Mouse (Mus musculus): ENCODE measurements at regions not wholly inside any gene's neighbourhood (a gene's known extent, or its start where the extent isn't known, plus 50 kb on each side); places are given as distances from the start of the nearest gene placed in this dataset.
A peak's percentile ranks its signal among the peaks of the same experiment; 100 is the strongest.

DNA sequence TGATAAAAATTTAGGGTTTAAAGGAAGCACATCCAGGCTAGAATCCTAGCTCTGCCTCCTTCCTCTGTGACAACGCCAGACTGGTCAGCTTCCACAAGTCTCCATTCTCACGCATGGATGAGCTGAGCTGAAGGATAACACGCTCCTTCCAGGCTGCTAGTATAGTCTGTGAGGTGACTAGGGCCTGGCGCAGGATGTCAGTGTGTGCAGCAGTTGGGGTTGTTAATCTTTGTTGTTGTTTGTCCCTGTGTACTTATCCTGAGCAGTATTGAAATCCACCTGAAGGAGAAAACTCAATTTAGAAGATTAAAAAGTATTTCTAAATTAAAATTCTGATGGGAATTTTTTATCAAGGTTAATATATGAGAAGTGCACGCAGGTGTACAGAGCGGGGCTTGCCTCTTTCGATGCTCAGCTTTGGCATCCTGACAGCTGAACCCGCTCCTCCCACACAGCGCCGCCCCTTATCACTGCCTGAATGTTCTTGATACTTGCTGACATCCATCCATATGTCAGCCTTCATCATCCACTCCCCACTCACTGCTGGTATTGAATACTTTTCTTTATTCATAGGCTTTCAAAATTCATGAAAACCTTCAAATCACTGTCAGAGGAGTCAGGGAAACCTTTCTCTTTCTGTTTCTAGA lies 130.7 kb upstream of the Bank1 start:
- 78% methylated on average over 10 of the region's 10 CpGs for WGBS
- H3K27me3 ChIP-seq (ENCODE audit: control insufficient read depth, insufficient read depth, low read length) = no peaks in the 10 kb centered on the region
- no peaks in the 10 kb centered on the region for H3K9me3 ChIP-seq (replicated peaks; ENCODE audit: control insufficient read depth, low read length)
- H3K4me2 ChIP-seq (ENCODE audit: low read depth, low read length) = no peak overlapping the region
- ATAC-seq (replicated peaks; ENCODE audit: insufficient number of reproducible peaks, low FRiP score, low TSS enrichment, low read depth) (0 out of 2 replicates have a peak, but pooled peaks have one; percentile 29), DNase-seq (ENCODE audit: low spot score) (no peak)
- no peaks in the 10 kb centered on the region for H3K36me3 ChIP-seq (replicated peaks; ENCODE audit: control insufficient read depth, insufficient read depth, low read depth, low read length)
- H3K9ac ChIP-seq (replicated peaks; ENCODE audit: low read length) = no peak overlapping the region
- H3K4me3 ChIP-seq (ENCODE audit: low read depth, low read length) = no peak overlapping the region
- H3K27ac ChIP-seq (replicated peaks; ENCODE audit: low read depth, low read length) = no peak overlapping the region
- H3K4me1 ChIP-seq (ENCODE audit: control insufficient read depth, insufficient read depth, low read length) = no peaks in the 10 kb centered on the region

DNA sequence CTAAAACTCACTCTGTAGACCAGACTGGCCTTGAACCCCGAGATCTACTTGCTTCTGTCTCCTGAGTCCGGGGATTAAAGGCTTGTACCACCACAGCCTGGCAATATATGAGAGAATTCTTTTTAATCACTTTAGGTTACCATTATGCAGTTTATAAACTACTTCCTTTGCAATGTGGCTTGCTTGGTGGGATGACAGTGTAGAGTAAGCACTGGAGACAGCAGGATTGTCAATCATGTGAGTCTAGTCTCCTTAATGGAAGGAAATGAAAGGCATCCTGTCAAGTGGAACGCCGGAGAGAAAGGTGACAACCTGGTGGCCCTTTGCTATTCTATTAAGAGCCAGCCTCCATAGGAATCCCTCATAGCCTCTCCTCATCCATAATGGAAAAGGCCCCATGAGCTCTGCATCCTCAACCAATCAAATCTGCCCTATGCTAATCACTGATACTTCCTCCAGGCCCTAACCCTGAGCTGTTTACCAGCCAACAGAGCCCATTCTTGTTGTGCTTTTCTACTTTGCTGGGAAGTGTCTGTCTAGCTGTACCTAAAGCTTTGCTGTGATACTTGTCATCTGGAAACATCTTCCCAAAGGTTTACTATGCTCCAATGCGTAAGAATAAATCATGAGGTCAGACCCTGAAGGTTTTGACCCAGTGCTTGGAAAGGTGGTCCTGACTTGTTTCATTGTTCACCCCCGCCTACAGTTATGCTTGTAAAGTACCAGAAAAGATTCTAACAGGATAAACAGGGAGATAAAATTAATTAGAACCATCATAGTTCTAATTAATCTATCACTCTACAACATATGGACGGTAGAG lies 130.0 kb upstream of the Bank1 start:
- H3K27ac ChIP-seq (replicated peaks; ENCODE audit: low read depth, low read length) = no peak overlapping the region
- no peak overlapping the region for H3K4me2 ChIP-seq (ENCODE audit: low read depth, low read length)
- WGBS = 71% methylated on average over 7 of the region's 7 CpGs
- no peaks in the 10 kb centered on the region for H3K36me3 ChIP-seq (replicated peaks; ENCODE audit: control insufficient read depth, insufficient read depth, low read depth, low read length)
- H3K9me3 ChIP-seq (replicated peaks; ENCODE audit: control insufficient read depth, low read length) = no peaks in the 10 kb centered on the region
- no peaks in the 10 kb centered on the region for H3K4me1 ChIP-seq (ENCODE audit: control insufficient read depth, insufficient read depth, low read length)
- no peak overlapping the region for H3K9ac ChIP-seq (replicated peaks; ENCODE audit: low read length)
- ATAC-seq (replicated peaks; ENCODE audit: insufficient number of reproducible peaks, low FRiP score, low TSS enrichment, low read depth) (0 out of 2 replicates have a peak, but pooled peaks have one; percentile 39), DNase-seq (ENCODE audit: low spot score) (no peak)
- no peak overlapping the region for H3K4me3 ChIP-seq (ENCODE audit: low read depth, low read length)
- H3K27me3 ChIP-seq (ENCODE audit: control insufficient read depth, insufficient read depth, low read length) = no peaks in the 10 kb centered on the region

DNA sequence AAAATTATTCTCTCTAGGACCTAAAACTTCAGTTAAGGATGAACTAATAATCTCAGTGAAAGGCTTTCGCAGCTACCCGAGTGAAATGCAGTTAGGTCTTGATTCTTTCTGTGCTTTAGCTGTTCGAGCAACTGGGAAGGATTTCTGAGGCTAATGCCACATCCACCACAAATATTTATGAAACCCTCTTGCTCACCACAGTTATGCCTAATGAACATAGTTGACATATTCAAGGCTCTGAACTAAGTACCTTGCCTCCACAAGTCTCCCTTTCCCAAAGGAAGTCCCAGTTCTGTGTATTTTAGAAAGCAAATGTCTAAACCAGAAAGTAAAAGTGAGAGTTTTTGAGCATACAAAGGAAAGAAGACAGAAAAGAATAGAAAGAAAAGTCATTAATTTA lies 129.1 kb upstream of the Bank1 start:
- no peak overlapping the region for H3K27ac ChIP-seq (replicated peaks; ENCODE audit: low read depth, low read length)
- H3K36me3 ChIP-seq (replicated peaks; ENCODE audit: control insufficient read depth, insufficient read depth, low read depth, low read length) = no peaks in the 10 kb centered on the region
- DNase-seq (ENCODE audit: low spot score) (no peak), ATAC-seq (replicated peaks; ENCODE audit: insufficient number of reproducible peaks, low FRiP score, low TSS enrichment, low read depth) (no peak)
- H3K9ac ChIP-seq (replicated peaks; ENCODE audit: low read length) = no peak overlapping the region
- no peaks in the 10 kb centered on the region for H3K27me3 ChIP-seq (ENCODE audit: control insufficient read depth, insufficient read depth, low read length)
- H3K4me2 ChIP-seq (ENCODE audit: low read depth, low read length) = no peak overlapping the region
- H3K9me3 ChIP-seq (replicated peaks; ENCODE audit: control insufficient read depth, low read length) = no peaks in the 10 kb centered on the region
- H3K4me1 ChIP-seq (ENCODE audit: control insufficient read depth, insufficient read depth, low read length) = no peaks in the 10 kb centered on the region
- H3K4me3 ChIP-seq (ENCODE audit: low read depth, low read length) = no peak overlapping the region
- WGBS = 95% methylated on average over 3 of the region's 3 CpGs

DNA sequence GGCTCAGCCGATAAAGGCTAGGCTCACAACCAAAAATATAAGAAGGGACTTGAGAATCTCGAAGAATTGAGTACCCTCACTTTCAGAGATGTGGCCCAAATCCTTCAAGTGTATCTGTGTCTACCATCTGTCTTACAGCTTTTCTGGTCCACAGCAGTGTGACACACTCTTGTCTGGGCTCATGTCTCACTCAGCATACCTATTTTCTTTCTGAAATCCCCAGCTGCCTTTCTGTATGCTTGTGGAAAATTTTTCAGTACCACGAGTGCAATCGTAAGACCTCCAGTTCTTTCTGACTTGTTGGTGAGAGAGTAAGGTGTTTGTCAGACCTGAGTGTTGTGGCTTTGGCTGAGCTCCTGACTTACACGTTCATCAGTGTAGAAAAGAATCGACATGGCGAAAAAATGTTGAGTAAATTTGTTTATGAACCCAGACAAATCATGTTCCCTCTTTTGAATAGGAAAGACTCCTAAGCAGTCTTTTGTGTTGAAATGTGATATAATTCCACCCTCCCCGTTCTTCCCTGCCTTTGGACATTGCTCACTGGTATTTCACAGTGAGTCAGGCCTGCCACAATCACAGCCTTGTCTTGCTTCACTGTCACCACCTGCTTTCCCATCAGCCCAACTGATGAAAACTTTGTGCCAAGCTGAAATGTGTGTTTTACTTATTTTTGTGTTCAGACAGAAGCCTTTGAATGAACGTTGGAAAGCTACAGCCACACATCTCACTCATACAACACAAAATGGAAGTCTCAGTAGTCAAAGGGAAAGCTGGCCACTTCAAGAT lies 125.3 kb upstream of the Bank1 start:
- 83% methylated on average over 9 of the region's 9 CpGs for WGBS
- H3K4me2 ChIP-seq (ENCODE audit: low read depth, low read length) = no peak overlapping the region
- H3K27ac ChIP-seq (replicated peaks; ENCODE audit: low read depth, low read length) = no peak overlapping the region
- H3K4me3 ChIP-seq (ENCODE audit: low read depth, low read length) = no peak overlapping the region
- no peak for DNase-seq (ENCODE audit: low spot score)
- H3K27me3 ChIP-seq (ENCODE audit: control insufficient read depth, insufficient read depth, low read length) = no peaks in the 10 kb centered on the region
- no peaks in the 10 kb centered on the region for H3K4me1 ChIP-seq (ENCODE audit: control insufficient read depth, insufficient read depth, low read length)
- H3K9me3 ChIP-seq (replicated peaks; ENCODE audit: control insufficient read depth, low read length) = no peaks in the 10 kb centered on the region
- no peaks in the 10 kb centered on the region for H3K36me3 ChIP-seq (replicated peaks; ENCODE audit: control insufficient read depth, insufficient read depth, low read depth, low read length)
- no peak for ATAC-seq (replicated peaks; ENCODE audit: insufficient number of reproducible peaks, low FRiP score, low TSS enrichment, low read depth)
- no peak overlapping the region for H3K9ac ChIP-seq (replicated peaks; ENCODE audit: low read length)

DNA sequence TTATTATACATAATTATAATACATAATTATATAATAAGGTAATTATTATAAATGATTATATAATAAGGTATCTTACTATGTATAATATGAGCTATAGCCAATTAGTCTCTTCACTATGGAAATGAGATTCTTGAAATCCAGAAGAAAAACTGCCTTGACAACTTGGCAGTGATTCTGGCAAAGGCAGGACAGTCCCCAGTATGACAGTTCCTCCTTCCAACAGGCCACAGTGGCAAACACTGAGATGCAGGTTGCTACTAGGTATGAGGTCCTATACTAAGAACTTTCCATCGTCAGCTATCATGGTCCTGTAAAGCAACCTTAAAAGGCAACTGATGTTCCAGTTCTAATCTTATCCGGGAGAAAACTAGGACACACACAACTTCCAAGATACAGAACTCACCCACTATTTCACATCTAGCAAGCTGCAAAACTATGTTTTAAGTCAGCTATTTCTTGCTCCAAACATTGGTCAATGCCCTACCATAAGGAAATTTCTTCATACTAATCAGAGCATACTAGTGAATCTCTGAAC lies 124.6 kb upstream of the Bank1 start:
- ATAC-seq (replicated peaks; ENCODE audit: insufficient number of reproducible peaks, low FRiP score, low TSS enrichment, low read depth) = no peak
- H3K4me3 ChIP-seq (ENCODE audit: low read depth, low read length) = no peak overlapping the region
- H3K27ac ChIP-seq (replicated peaks; ENCODE audit: low read depth, low read length) = no peak overlapping the region
- no peaks in the 10 kb centered on the region for H3K36me3 ChIP-seq (replicated peaks; ENCODE audit: control insufficient read depth, insufficient read depth, low read depth, low read length)
- H3K4me2 ChIP-seq (ENCODE audit: low read depth, low read length) = no peak overlapping the region
- H3K9ac ChIP-seq (replicated peaks; ENCODE audit: low read length) = no peak overlapping the region
- 93% methylated on average over 2 of the region's 2 CpGs for WGBS
- no peak for DNase-seq (ENCODE audit: low spot score)
- H3K4me1 ChIP-seq (ENCODE audit: control insufficient read depth, insufficient read depth, low read length) = no peaks in the 10 kb centered on the region
- H3K9me3 ChIP-seq (replicated peaks; ENCODE audit: control insufficient read depth, low read length) = no peaks in the 10 kb centered on the region
- H3K27me3 ChIP-seq (ENCODE audit: control insufficient read depth, insufficient read depth, low read length) = no peaks in the 10 kb centered on the region

DNA sequence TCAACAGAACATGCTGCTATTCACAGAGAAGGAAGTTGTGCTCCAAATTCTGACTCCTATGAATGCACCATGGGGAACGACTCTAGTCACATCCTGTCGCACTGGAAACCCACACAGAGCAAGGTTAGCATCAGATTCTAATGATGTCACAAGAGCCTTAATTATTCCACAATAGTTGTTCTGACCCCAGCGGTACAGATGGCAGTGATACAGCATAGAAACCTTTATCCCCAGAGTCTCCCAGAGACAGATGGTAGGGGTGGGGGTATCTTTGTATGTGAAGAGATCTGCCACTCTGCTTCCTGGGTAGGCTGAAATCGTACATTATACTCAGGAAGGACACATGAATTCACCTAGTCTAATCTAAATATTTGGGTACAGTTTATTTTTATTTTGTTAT lies 123.5 kb upstream of the Bank1 start:
- no peaks in the 10 kb centered on the region for H3K27me3 ChIP-seq (ENCODE audit: control insufficient read depth, insufficient read depth, low read length)
- H3K4me3 ChIP-seq (ENCODE audit: low read depth, low read length) = no peak overlapping the region
- no peaks in the 10 kb centered on the region for H3K9me3 ChIP-seq (replicated peaks; ENCODE audit: control insufficient read depth, low read length)
- WGBS = 66% methylated on average over 4 of the region's 4 CpGs
- H3K4me1 ChIP-seq (ENCODE audit: control insufficient read depth, insufficient read depth, low read length) = no peaks in the 10 kb centered on the region
- ATAC-seq (replicated peaks; ENCODE audit: insufficient number of reproducible peaks, low FRiP score, low TSS enrichment, low read depth) (0 out of 2 replicates have a peak, but pooled peaks have one; percentile 59), DNase-seq (ENCODE audit: low spot score) (no peak)
- no peak overlapping the region for H3K4me2 ChIP-seq (ENCODE audit: low read depth, low read length)
- no peaks in the 10 kb centered on the region for H3K36me3 ChIP-seq (replicated peaks; ENCODE audit: control insufficient read depth, insufficient read depth, low read depth, low read length)
- no peak overlapping the region for H3K9ac ChIP-seq (replicated peaks; ENCODE audit: low read length)
- H3K27ac ChIP-seq (replicated peaks; ENCODE audit: low read depth, low read length) = no peak overlapping the region

DNA sequence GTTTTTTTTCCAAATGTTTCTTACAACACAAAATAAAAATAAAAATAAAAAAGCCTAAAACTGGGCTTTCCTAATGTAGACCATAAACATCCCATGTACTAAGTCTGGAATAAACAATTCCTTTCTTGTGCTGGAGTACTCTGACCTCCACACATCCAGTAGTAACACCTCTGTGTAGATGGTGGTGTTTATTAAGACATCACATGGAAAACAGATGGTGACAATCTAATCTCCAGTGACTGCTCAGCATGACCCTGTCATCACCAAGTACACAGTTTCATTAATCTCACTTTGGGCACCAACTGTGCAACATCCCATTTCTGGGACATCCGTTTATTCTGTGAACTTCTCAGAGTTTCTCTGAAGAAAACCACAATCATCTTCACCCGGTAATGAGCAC lies 118.7 kb upstream of the Bank1 start:
- Histone ChIP-seq H3K9me3 (replicated peaks; ENCODE audit: control insufficient read depth, low read length) (no peaks in the 10 kb centered on the region), H3K4me2 (ENCODE audit: low read depth, low read length) (no peak overlapping the region), H3K4me1 (ENCODE audit: control insufficient read depth, insufficient read depth, low read length) (no peaks in the 10 kb centered on the region), H3K4me3 (ENCODE audit: low read depth, low read length) (no peak overlapping the region), H3K27ac (replicated peaks; ENCODE audit: low read depth, low read length) (no peak overlapping the region), H3K27me3 (ENCODE audit: control insufficient read depth, insufficient read depth, low read length) (no peaks in the 10 kb centered on the region), H3K9ac (replicated peaks; ENCODE audit: low read length) (no peak overlapping the region), H3K36me3 (replicated peaks; ENCODE audit: control insufficient read depth, insufficient read depth, low read depth, low read length) (no peaks in the 10 kb centered on the region)
- no peak for DNase-seq (ENCODE audit: low spot score)
- no peak for ATAC-seq (replicated peaks; ENCODE audit: insufficient number of reproducible peaks, low FRiP score, low TSS enrichment, low read depth)
- 56% methylated on average over 2 of the region's 2 CpGs for WGBS

Data from embryonic facial prominence, embryonic 11.5 days (tissue).